Mouse (Mus musculus) gastrocnemius, postnatal 14 days (tissue): Measurements from ENCODE around the gene Sfpq. TPM values are rescaled to one million over a fixed set of nuclear protein-coding genes. Genes with fewer than 3 reads are reported as not detected.

ENCODE experiments used
- total RNA-seq, 2 experiments: library from RNA; stranded (reverse); gene quantifications; 2 replicates each; pipeline ENCODE4 v1.2.3; 2021

Gene Sfpq
- total RNA-seq, 2 experiments from 2014 or later = 66.4 to 70.0 TPM

Other genes with a start within 250 kb of the Sfpq start
- gene Zmym4, start 53.2 kb upstream of the Sfpq start, total RNA-seq = 10 to 100 TPM; 15.5 to 18.7 TPM
- 1 to 10 TPM; 3.4 to 4.5 TPM for gene Zmym1, start 39.8 kb downstream of the Sfpq start, total RNA-seq
- 1 to 10 TPM; 3.5 to 3.9 TPM for gene Zmym6, start 56.1 kb downstream of the Sfpq start, total RNA-seq
- 1 to 10 TPM in 1 of 2 experiments, under 1 TPM in 1; 0.94 to 1.1 TPM for gene Tmem35b, start 102.4 kb downstream of the Sfpq start, total RNA-seq
- under 1 TPM; 0.18 to 0.27 TPM for gene Dlgap3, start 147.9 kb downstream of the Sfpq start, total RNA-seq
- 10 to 100 TPM; 28.9 to 29.1 TPM for gene Smim12, start 222.5 kb downstream of the Sfpq start, total RNA-seq